Mouse (Mus musculus): ENCODE measurements at regions not wholly inside any gene's neighbourhood (a gene's known extent, or its start where the extent isn't known, plus 50 kb on each side); places are given as distances from the start of the nearest gene placed in this dataset.

DNA sequence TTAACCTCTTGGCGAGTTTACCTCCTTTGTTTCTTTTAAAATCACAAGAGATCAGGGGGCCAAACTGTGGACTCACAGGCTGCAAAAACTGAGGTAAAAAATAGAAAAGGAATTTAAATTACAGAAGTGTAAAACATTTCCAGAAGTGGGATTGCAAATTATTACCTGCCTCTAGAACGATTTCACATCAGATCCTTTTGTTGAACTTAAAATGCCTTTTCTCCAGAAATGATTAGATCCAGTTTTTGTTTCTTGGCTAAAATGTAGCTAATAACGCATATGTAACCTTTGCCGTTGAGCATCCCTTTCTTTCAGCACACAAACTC is 108.8 kb upstream of the Zeb2 start:
- DNase-seq (ENCODE audit: low read depth, low spot score), result no peak
- TF ChIP-seq E2F4 (IDR thresholded peaks at IDR 0.05; ENCODE audit: borderline replicate concordance, low read depth, low read length) (no peak), GATA1 (IDR thresholded peaks at IDR 0.05; ENCODE audit: low read depth, low read length) (no peak), MYC (IDR thresholded peaks at IDR 0.05; ENCODE audit: low read depth, low read length) (no peak), EP300 (IDR thresholded peaks at IDR 0.05; ENCODE audit: low read depth in 1 of 2, low read length in 2 of 2) (no peak), TCF12 (IDR thresholded peaks at IDR 0.05; ENCODE audit: low read depth, low read length) (no peak), POLR2AphosphoS5 (IDR thresholded peaks at IDR 0.05; ENCODE audit: borderline replicate concordance, low read depth, low read length) (no peak), MXI1 (IDR thresholded peaks at IDR 0.05; ENCODE audit: low read depth, low read length) (no peak), POLR2A (IDR thresholded peaks at IDR 0.05; ENCODE audit: control insufficient read depth in 1 of 2, insufficient read depth in 1 of 2, low read depth in 1 of 2, low read length in 2 of 2, poor library complexity in 1 of 2) (no peak), MEF2A (IDR thresholded peaks at IDR 0.05; ENCODE audit: extremely low read depth, insufficient replicate concordance, low read depth, low read length, poor library complexity, severe bottlenecking) (no peak), USF1 (IDR thresholded peaks at IDR 0.05; ENCODE audit: low read depth, low read length) (no peak), JUND (IDR thresholded peaks at IDR 0.05; ENCODE audit: low read depth, low read length) (no peak), ELF1 (IDR thresholded peaks at IDR 0.05; ENCODE audit: low read depth, low read length) (no peak)
- H3K27me3 ChIP-seq (ENCODE audit: control insufficient read depth in 1 of 2, insufficient read depth in 2 of 2, low read length in 2 of 2), result no peaks in the 10 kb centered on the region
- H3K4me1 ChIP-seq (ENCODE audit: control insufficient read depth in 1 of 2, insufficient read depth in 2 of 2, low read length in 2 of 2), result peaks cover 0 to 3% of the 10 kb centered on the region in 2 experiments; a peak in 1 of 4 replicates
- H3K4me3 ChIP-seq (ENCODE audit: control insufficient read depth in 1 of 2, insufficient read depth in 1 of 2, low read depth in 2 of 2, low read length in 2 of 2), result no peak overlapping the region
- no peak overlapping the region for H3K27ac ChIP-seq (ENCODE audit: control insufficient read depth, low read depth, low read length)
- no peak overlapping the region for H3K9ac ChIP-seq (ENCODE audit: control insufficient read depth, low read depth, low read length, poor library complexity, severe bottlenecking)
- no peaks in the 10 kb centered on the region for H3K79me2 ChIP-seq (ENCODE audit: control insufficient read depth, insufficient read depth, low read length, poor library complexity)
- no peaks in the 10 kb centered on the region for H3K9me3 ChIP-seq (replicated peaks; ENCODE audit: insufficient read depth, low read length)
- no peaks in the 10 kb centered on the region; a peak in 1 of 4 replicates for H3K36me3 ChIP-seq (ENCODE audit: control insufficient read depth in 1 of 2, insufficient read depth in 2 of 2, low read length in 2 of 2)

DNA sequence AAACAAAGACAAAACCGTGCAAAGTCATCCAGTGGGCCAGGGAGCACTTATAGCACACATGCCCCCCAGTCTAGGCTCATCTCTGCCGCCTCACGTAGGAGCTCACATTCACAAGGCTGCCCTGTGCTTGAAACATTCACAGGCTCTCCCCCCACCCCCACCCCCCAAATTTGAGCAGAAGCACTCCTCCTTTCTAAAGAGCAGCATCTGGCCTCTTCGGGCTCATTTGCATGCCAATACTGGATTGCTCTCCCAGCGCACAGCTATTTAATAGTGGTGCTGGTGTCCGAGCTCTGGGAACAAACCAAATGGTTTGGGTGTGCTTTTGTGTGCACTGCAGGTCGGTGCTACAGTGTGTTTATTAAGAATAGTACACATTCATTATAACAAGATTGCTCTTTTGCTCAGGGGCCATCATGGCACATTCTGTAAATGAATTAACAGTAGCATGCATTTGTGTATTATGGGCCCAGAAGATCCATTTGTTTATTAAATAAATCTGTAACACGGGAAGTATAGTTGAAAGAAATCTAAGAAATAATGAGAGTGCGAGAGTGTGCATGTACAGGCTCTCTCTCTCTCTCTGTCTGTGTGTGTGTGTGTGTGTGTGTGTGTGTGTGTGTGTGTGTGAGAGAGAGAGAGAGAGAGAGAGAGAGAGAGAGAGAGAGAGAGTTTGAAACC is 108.3 kb upstream of the Zeb2 start:
- H3K36me3 ChIP-seq (ENCODE audit: control insufficient read depth in 1 of 2, insufficient read depth in 2 of 2, low read length in 2 of 2), result no peaks in the 10 kb centered on the region; a peak in 1 of 4 replicates
- no peak for DNase-seq (ENCODE audit: low read depth, low spot score)
- H3K27ac ChIP-seq (ENCODE audit: control insufficient read depth, low read depth, low read length), result no peak overlapping the region
- no peak overlapping the region for H3K4me3 ChIP-seq (ENCODE audit: control insufficient read depth in 1 of 2, insufficient read depth in 1 of 2, low read depth in 2 of 2, low read length in 2 of 2)
- H3K9me3 ChIP-seq (replicated peaks; ENCODE audit: insufficient read depth, low read length), result no peaks in the 10 kb centered on the region
- no peaks in the 10 kb centered on the region for H3K79me2 ChIP-seq (ENCODE audit: control insufficient read depth, insufficient read depth, low read length, poor library complexity)
- no peaks in the 10 kb centered on the region for H3K27me3 ChIP-seq (ENCODE audit: control insufficient read depth in 1 of 2, insufficient read depth in 2 of 2, low read length in 2 of 2)
- TF ChIP-seq NRF1 (IDR thresholded peaks at IDR 0.05; ENCODE audit: insufficient read depth, low read depth, low read length, poor library complexity, severe bottlenecking) (no peak), ZMIZ1 (IDR thresholded peaks at IDR 0.05; ENCODE audit: low read depth, low read length) (no peak), RAD21 (IDR thresholded peaks at IDR 0.05; ENCODE audit: low read depth, low read length) (no peak), POLR2AphosphoS2 (IDR thresholded peaks at IDR 0.05; ENCODE audit: low read length) (no peak), CTCF (IDR thresholded peaks at IDR 0.05 in 2 of 3, conservative IDR thresholded peaks at IDR 0.05 in 1 of 3; ENCODE audit: control insufficient read depth in 1 of 3, insufficient read depth in 1 of 3, low read depth in 2 of 3, low read length in 3 of 3, poor library complexity in 1 of 3, severe bottlenecking in 1 of 3) (no peak), MAX (IDR thresholded peaks at IDR 0.05; ENCODE audit: low read length) (no peak), ETS1 (IDR thresholded peaks at IDR 0.05; ENCODE audit: low read depth, low read length) (no peak), MAZ (IDR thresholded peaks at IDR 0.05; ENCODE audit: low read depth, low read length) (no peak), HCFC1 (IDR thresholded peaks at IDR 0.05; ENCODE audit: low read depth, low read length) (no peak)
- H3K9ac ChIP-seq (ENCODE audit: control insufficient read depth, low read depth, low read length, poor library complexity, severe bottlenecking), result no peak overlapping the region
- peaks cover 0 to 3% of the 10 kb centered on the region in 2 experiments; a peak in 1 of 4 replicates for H3K4me1 ChIP-seq (ENCODE audit: control insufficient read depth in 1 of 2, insufficient read depth in 2 of 2, low read length in 2 of 2)
